Mouse (Mus musculus) neural tube, embryonic 15.5 days (tissue): ENCODE results near the gene Tgfa. TPM values are rescaled to one million over a fixed set of nuclear protein-coding genes. Genes with fewer than 3 reads are reported as not detected.

ENCODE experiments used
- ATAC-seq: fragments of 200-750 bp; cut with Nextera tagmentation; 2 replicates; pipeline ENCODE4 v1.8.0; 2017; ENCODE audit warnings: mild to moderate bottlenecking, moderate TSS enrichment, moderate library complexity; ENCODE audit not compliant: low FRiP score
- H3K27ac ChIP-seq: fragments of 300-500 bp; sonication (generic); replicated peaks from 2 replicates; pipeline ENCODE4 v1.5.1; 2015; ENCODE audit warnings: mild to moderate bottlenecking, inconsistent platforms
- H3K27me3 ChIP-seq: fragments of 300-500 bp; sonication (generic); replicated peaks from 2 replicates; pipeline ENCODE4 v1.6.1; 2015; ENCODE audit warnings: inconsistent platforms
- H3K36me3 ChIP-seq: fragments of 300-500 bp; sonication (generic); 2 replicates; pipeline ENCODE4 v1.6.1; 2015; ENCODE audit warnings: inconsistent platforms
- H3K4me1 ChIP-seq: fragments of 300-500 bp; sonication (generic); 2 replicates; pipeline ENCODE4 v1.6.1; 2015; ENCODE audit warnings: inconsistent platforms
- H3K4me2 ChIP-seq: fragments of 300-500 bp; sonication (generic); 2 replicates; pipeline ENCODE4 v1.6.1; 2015; ENCODE audit warnings: inconsistent platforms, mild to moderate bottlenecking, moderate library complexity
- H3K4me3 ChIP-seq: fragments of 300-500 bp; sonication (generic); replicated peaks from 2 replicates; pipeline ENCODE4 v1.5.1; 2015; ENCODE audit warnings: mild to moderate bottlenecking, inconsistent platforms
- H3K9ac ChIP-seq: fragments of 300-500 bp; sonication (generic); replicated peaks from 2 replicates; pipeline ENCODE4 v1.6.1; 2015; ENCODE audit warnings: mild to moderate bottlenecking, inconsistent platforms
- H3K9me3 ChIP-seq: fragments of 300-500 bp; sonication (generic); replicated peaks from 2 replicates; pipeline ENCODE4 v1.6.1; 2016; ENCODE audit warnings: inconsistent platforms
- WGBS: fragments of 180-500 bp; shearing (Covaris S2); methylation state at CpG from one replicate; pipeline ENCODE4 v1.1.7; 2015; ENCODE audit warnings: mixed read lengths; 5-methylcytosine and 5-hydroxymethylcytosine counted together
- polyA plus RNA-seq: library from polyadenylated mRNA; unstranded; fragments of >200 nt; fragmentation: Nextera tagmentation; extraction: Ambion mirVana; gene quantifications from 2 replicates; pipeline ENCODE4 v1.2.1, GENCODE M21; 2015

Tgfa gene
- polyA plus RNA-seq, 1 experiment from 2014 or later = 18.6 TPM

DNA sequence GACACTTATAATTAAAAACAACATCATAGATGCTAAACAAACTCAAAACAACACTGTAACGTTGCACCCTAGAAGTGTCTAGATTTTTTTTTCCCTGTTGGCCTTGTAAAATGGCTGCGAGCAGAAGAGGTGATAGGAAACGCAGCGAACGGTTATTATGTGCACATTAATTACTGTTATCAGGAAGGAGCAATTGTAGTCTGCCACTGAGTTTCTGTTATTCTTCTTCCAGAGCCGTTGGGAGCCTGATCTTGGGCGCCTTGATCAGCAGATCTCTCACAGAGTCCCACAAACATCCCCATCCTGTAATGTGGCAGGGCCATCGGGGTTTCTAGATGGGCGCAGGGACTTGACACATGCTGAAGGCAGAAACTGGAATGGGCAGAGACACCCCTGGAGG, 28.6 kb upstream of the Tgfa start:
- no peaks in the 10 kb centered on the region for H3K4me1 ChIP-seq
- ATAC-seq = no peak
- 78% methylated on average over 9 of the region's 9 CpGs for WGBS
- H3K27ac ChIP-seq = no peak overlapping the region
- H3K36me3 ChIP-seq = no peaks in the 10 kb centered on the region
- H3K4me3 ChIP-seq = no peak overlapping the region
- H3K4me2 ChIP-seq = no peak overlapping the region
- no peaks in the 10 kb centered on the region for H3K9me3 ChIP-seq
- no peaks in the 10 kb centered on the region for H3K27me3 ChIP-seq
- H3K9ac ChIP-seq = no peak overlapping the region

- Histone ChIP-seq H3K36me3 (no peaks in the 10 kb centered on the region), H3K4me2 (no peak overlapping the region), H3K27ac (no peak overlapping the region), H3K9me3 (no peaks in the 10 kb centered on the region), H3K27me3 (no peaks in the 10 kb centered on the region), H3K4me3 (no peak overlapping the region), H3K4me1 (no peaks in the 10 kb centered on the region), H3K9ac (no peak overlapping the region)
- no peak for ATAC-seq
- 79% methylated on average over 5 of the region's 5 CpGs for WGBS
These were observed 27.2 kb upstream of the Tgfa start for GRCm38 (mm10) chr6:86167851-86168250.

DNA sequence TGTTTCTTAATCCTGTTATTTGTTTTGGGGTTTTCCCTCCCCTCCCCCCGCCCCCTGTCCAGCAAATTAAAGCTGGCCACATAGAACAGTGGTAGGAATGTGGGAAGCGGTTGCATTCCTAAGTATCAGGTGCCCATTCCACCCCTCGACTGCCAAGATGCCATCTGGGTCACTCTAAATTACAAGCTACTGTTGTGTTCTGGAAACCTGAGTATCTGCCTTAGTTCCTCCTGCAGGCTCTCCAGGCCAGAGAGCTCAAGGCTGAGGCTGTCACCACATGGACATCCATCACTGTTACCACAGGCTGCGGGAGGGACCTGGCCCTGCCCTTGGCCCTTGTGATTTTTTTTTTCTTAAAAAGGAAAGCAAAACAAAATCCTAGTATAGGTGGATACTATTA, 25.9 kb upstream of the Tgfa start:
- no peak overlapping the region for H3K27ac ChIP-seq
- 85% methylated on average over 4 of the region's 4 CpGs for WGBS
- no peak overlapping the region for H3K9ac ChIP-seq
- H3K4me2 ChIP-seq = no peak overlapping the region
- H3K4me1 ChIP-seq = no peaks in the 10 kb centered on the region
- H3K36me3 ChIP-seq = no peaks in the 10 kb centered on the region
- H3K27me3 ChIP-seq = no peaks in the 10 kb centered on the region
- no peak for ATAC-seq
- no peak overlapping the region for H3K4me3 ChIP-seq
- H3K9me3 ChIP-seq = no peaks in the 10 kb centered on the region

DNA sequence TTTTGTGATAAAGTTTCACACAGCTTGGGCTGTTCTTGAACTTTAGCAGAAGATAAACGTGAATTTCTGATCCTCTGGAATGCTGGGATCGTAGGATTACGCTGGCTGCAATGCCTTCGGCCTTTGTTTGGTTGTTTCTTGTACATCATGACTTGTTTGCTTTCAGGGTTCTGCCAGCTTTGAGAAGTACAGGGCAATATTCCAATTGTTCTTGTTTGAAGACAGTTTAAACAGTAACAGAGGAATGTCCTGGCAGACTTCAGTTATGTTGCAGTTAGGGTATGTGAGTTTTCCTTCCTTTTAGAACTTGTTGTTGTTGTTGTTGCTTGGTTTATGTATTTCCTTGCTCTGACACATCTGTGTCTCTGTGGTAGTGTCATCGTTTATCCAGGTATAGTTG, 18.8 kb upstream of the Tgfa start:
- Histone ChIP-seq H3K4me2 (no peak overlapping the region), H3K27me3 (no peaks in the 10 kb centered on the region), H3K9me3 (no peaks in the 10 kb centered on the region), H3K27ac (no peak overlapping the region), H3K36me3 (no peaks in the 10 kb centered on the region), H3K9ac (no peak overlapping the region), H3K4me1 (no peaks in the 10 kb centered on the region), H3K4me3 (no peak overlapping the region)
- ATAC-seq = no peak
- 85% methylated on average over 5 of the region's 5 CpGs for WGBS

GRCm38 (mm10) chr6:86176721-86177120, 18.3 kb upstream of the Tgfa start:
- Histone ChIP-seq H3K4me3 (no peak overlapping the region), H3K27ac (no peak overlapping the region), H3K36me3 (no peaks in the 10 kb centered on the region), H3K4me1 (no peaks in the 10 kb centered on the region), H3K9me3 (no peaks in the 10 kb centered on the region), H3K4me2 (no peak overlapping the region), H3K27me3 (no peaks in the 10 kb centered on the region), H3K9ac (no peak overlapping the region)
- no peak for ATAC-seq
- WGBS = 66% methylated on average over 6 of the region's 6 CpGs

DNA sequence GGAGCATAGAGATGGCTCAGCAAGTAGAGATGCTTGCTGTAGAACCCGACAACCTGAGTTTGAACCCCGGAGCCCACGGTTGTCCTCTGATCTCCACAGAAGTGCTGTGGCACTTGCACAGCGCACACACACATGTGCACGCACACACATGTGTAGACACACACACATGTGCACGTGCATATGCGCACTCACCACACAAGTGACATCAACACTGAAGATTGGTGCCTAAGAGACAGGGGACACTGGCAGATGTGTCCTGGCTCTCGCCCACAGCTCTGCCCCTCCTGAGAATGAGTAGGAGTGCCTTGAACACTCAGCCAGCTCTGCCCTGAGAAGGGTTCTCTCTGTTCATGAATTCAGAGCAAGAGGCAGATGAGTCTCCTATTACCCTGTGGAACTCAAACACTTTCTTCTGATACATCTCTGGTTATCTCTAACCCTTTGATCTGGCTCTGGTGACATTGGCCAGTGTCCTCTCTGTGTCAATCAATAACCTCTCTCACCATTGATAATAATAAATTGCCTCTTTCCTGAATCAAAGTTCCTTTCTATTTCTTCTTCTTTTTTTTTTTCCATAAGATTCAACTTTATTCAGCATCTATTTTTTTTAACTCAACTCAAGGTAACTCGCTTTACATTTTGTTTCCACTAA, 17.6 kb upstream of the Tgfa start:
- WGBS = 97% methylated on average over 9 of the region's 9 CpGs
- Histone ChIP-seq H3K4me2 (no peak overlapping the region), H3K36me3 (no peaks in the 10 kb centered on the region), H3K27ac (no peak overlapping the region), H3K9ac (no peak overlapping the region), H3K27me3 (no peaks in the 10 kb centered on the region), H3K9me3 (no peaks in the 10 kb centered on the region), H3K4me3 (no peak overlapping the region), H3K4me1 (no peaks in the 10 kb centered on the region)
- no peak for ATAC-seq

DNA sequence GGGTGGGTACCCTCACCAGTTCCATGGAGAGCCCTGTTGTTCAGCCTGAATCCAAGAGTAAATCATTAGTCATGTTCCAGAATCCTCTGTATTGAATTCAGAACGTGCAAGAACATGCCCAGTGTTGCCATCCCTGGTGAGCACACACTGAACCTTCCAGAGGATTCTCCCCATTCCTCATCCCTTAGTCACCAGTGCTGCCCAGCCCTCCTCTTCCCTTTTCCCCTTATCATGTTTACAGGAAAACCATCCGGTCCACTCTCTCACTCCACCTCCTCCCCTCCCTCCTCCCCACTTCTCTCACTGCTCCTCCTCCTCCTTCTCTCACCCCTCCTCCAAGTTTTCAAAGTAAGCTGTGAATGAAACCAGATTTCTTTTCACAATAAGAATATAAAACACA, 14.4 kb upstream of the Tgfa start:
- Histone ChIP-seq H3K4me2 (no peak overlapping the region), H3K9me3 (no peaks in the 10 kb centered on the region), H3K36me3 (no peaks in the 10 kb centered on the region), H3K27me3 (no peaks in the 10 kb centered on the region), H3K27ac (no peak overlapping the region), H3K4me3 (no peak overlapping the region), H3K4me1 (no peaks in the 10 kb centered on the region), H3K9ac (no peak overlapping the region)
- no peak for ATAC-seq
- WGBS = 66% methylated on average over 2 of the region's 2 CpGs

GRCm38 (mm10) chr6:86182016-86182415, 13.0 kb upstream of the Tgfa start:
- no peaks in the 10 kb centered on the region for H3K36me3 ChIP-seq
- no peak overlapping the region for H3K4me3 ChIP-seq
- 67% methylated on average over 9 of the region's 9 CpGs for whole genome bisulfite sequencing
- no peak overlapping the region for H3K4me2 ChIP-seq
- H3K4me1 ChIP-seq = no peaks in the 10 kb centered on the region
- H3K9ac ChIP-seq = no peak overlapping the region
- H3K9me3 ChIP-seq = no peaks in the 10 kb centered on the region
- no peaks in the 10 kb centered on the region for H3K27me3 ChIP-seq
- H3K27ac ChIP-seq = no peak overlapping the region
- ATAC-seq = no peak

- no peak overlapping the region for H3K27ac ChIP-seq
- no peaks in the 10 kb centered on the region for H3K36me3 ChIP-seq
- WGBS = 89% methylated on average over 5 of the region's 5 CpGs
- no peaks in the 10 kb centered on the region for H3K9me3 ChIP-seq
- no peak for ATAC-seq
- no peaks in the 10 kb centered on the region for H3K27me3 ChIP-seq
- no peak overlapping the region for H3K9ac ChIP-seq
- H3K4me1 ChIP-seq = no peaks in the 10 kb centered on the region
- H3K4me3 ChIP-seq = no peak overlapping the region
- no peak overlapping the region for H3K4me2 ChIP-seq
These were observed 12.4 kb upstream of the Tgfa start for GRCm38 (mm10) chr6:86182626-86183025.

GRCm38 (mm10) chr6:86186106-86186955, 8.7 kb upstream of the Tgfa start:
- no peaks in the 10 kb centered on the region for H3K36me3 ChIP-seq
- no peak overlapping the region for H3K9ac ChIP-seq
- H3K9me3 ChIP-seq = no peaks in the 10 kb centered on the region
- H3K4me2 ChIP-seq = no peak overlapping the region
- H3K4me3 ChIP-seq = no peak overlapping the region
- WGBS = 57% methylated on average over 14 of the region's 14 CpGs
- ATAC-seq = no peak
- H3K27me3 ChIP-seq = no peaks in the 10 kb centered on the region
- no peaks in the 10 kb centered on the region for H3K4me1 ChIP-seq
- H3K27ac ChIP-seq = no peak overlapping the region

DNA sequence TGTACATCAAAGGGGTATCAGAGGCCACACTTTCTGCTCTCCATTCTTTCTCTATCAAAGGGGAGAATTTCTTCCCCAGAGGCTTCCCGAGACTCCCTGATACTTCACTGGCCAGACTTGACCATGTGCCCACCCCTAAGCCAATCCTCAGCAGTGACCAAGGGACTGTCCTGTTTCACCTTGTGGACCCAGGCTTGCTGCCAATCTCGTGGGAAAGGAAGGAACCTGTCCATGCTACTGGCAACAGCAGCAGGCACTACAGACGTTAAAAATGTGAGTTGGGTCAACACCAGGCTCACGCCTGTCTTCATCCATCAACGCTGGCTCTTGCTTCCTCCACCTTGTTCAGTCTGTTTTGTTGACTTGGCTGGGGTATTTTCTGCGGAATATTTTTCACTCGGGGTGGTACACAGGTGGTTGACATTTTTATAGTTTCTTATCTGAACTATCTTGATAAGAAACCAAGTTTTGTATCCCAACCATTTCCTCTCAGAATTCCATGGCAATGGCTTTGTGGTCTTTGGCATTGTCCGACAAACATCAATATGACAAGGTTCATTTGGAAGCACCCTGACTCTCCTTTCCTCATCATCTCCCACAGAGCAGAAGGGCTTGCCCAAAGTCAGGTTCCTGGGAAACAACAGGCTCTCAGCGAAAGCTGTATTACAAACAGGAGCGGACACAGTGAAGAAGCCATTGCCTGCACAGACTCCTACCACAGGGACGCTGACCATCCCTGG, 6.1 kb upstream of the Tgfa start:
- no peak overlapping the region for H3K9ac ChIP-seq
- peaks cover 5% of the 10 kb centered on the region; the same call in 1 of the 2 replicates for H3K27me3 ChIP-seq
- no peaks in the 10 kb centered on the region for H3K9me3 ChIP-seq
- H3K36me3 ChIP-seq = no peaks in the 10 kb centered on the region
- H3K4me2 ChIP-seq = no peak overlapping the region
- 85% methylated on average over 11 of the region's 11 CpGs for WGBS
- ATAC-seq = no peak
- no peak overlapping the region for H3K27ac ChIP-seq
- H3K4me3 ChIP-seq = no peak overlapping the region
- H3K4me1 ChIP-seq = no peaks in the 10 kb centered on the region

DNA sequence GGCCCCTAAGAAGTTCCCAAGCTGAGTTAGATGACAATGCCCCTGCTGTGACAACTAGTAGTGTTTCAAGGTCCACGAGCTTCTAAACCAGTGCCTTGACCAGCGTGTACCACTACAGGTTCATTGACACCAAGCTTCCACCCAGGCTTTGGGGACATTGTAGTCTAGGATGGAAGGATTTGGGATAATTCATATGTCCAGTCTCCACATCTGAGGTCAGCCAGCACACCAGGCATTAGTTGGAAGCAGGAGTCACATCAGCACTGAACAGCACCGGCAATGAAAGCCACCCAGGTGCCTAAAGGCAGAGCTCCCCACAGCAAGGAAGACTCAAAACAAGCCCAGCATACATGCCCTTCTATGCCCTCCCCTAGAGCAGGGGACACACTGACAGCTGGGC, 4.4 kb upstream of the Tgfa start:
- Histone ChIP-seq H3K4me2 (no peak overlapping the region), H3K9ac (no peak overlapping the region), H3K9me3 (no peaks in the 10 kb centered on the region), H3K27ac (no peak overlapping the region), H3K36me3 (no peaks in the 10 kb centered on the region), H3K4me3 (no peak overlapping the region), H3K4me1 (peaks cover 12% of the 10 kb centered on the region), H3K27me3 (peaks cover 11% of the 10 kb centered on the region; the same call in 1 of the 2 replicates)
- WGBS = 86% methylated on average over 3 of the region's 3 CpGs
- no peak for ATAC-seq
